Mouse (Mus musculus): Measurements from ENCODE around the gene Ttc28. TPM values are rescaled to one million over a fixed set of nuclear protein-coding genes. Genes with fewer than 3 reads are reported as not detected.
"Not testable (repeated sequence)": the region's sequence is repeated elsewhere in the genome, so short reads cannot be mapped to it uniquely, and the experiment has no call there.

Gene Ttc28
- polyA plus RNA-seq, 1 experiment from 2014 or later, result 24.7 TPM

GRCm38 (mm10) chr5:111244061-111244460 lies 364.5 kb downstream of the Ttc28 start:
- no peak for ATAC-seq (ENCODE audit: low FRiP score, low read depth)
- Histone ChIP-seq H3K27ac (replicated peaks) (no peak overlapping the region), H3K36me3 (peaks cover 13% of the 10 kb centered on the region), H3K4me3 (no peak overlapping the region), H3K4me1 (peaks cover 24% of the 10 kb centered on the region), H3K9me3 (no peaks in the 10 kb centered on the region), H3K9ac (replicated peaks) (no peak overlapping the region), H3K4me2 (replicated peaks) (no peak overlapping the region), H3K27me3 (no peaks in the 10 kb centered on the region; the same call in none of the 2 replicates)
- WGBS, result 54% methylated on average over 9 of the region's 9 CpGs

DNA sequence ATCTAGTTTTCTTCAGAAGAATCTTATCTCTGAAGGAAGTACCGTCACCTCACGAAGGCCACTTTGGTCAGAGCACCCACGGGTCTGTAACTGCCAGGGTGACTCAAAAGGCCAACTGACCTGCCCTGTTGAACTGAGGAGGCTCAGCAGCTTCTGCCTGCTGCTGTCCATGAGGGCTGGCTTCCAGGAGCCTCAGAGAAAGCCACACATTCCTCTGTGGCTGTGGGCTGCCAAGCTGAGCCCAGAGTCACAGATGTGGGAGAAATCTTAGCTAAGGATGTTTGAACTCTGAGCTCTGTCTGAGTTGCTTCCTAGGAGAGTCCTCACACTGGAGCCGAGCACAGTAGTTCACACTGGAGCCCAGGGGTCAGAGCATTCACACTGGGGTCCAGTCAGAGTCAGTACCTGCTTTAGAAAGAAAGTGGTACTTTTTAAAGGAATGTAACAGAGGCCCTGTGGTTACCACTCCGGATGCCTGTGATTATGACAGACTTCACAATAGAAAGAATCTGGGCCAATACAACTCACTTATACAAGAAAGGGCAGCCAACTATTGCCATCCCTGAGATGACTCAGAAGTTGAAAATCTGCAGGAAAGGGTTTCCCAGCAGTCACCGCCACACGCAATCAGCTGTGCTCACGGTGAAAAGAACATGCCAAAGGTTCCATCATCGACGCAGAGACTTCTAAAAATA lies 368.1 kb downstream of the Ttc28 start:
- no peaks in the 10 kb centered on the region for H3K36me3 ChIP-seq
- no peaks in the 10 kb centered on the region for H3K9me3 ChIP-seq
- H3K9ac ChIP-seq (replicated peaks), result no peak overlapping the region
- no peak for ATAC-seq (ENCODE audit: low FRiP score, low read depth)
- H3K4me3 ChIP-seq, result no peak overlapping the region
- H3K27me3 ChIP-seq, result no peaks in the 10 kb centered on the region; the same call in 1 of the 2 replicates
- H3K4me2 ChIP-seq (replicated peaks), result no peak overlapping the region
- H3K4me1 ChIP-seq, result peaks cover 22% of the 10 kb centered on the region
- WGBS, result 89% methylated on average over 10 of the region's 10 CpGs
- no peak overlapping the region for H3K27ac ChIP-seq (replicated peaks)

DNA sequence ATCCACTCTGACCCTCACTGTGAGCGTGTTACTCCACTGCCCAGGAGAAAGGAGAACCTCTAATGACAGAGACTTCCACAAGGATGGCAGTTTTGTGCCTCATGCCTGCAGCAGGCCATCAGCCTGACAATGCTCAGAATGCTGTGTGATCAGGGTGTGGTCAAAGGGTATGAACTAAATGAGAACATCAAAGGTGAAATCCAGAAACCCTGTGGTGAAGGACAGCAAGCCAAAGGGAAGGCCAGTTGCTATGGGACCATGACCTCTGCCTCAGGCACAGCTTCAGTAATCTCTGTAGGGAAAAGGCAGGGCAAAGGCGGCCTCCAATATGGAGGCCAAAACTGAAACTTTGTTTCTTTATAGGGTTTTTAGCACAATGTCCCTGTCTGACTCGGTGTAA lies 372.5 kb downstream of the Ttc28 start:
- WGBS, result 74% methylated on average over 3 of the region's 3 CpGs
- peaks cover 29% of the 10 kb centered on the region for H3K4me1 ChIP-seq

GRCm38 (mm10) chr5:111254362-111254761 lies 374.8 kb downstream of the Ttc28 start:
- H3K9me3 ChIP-seq, result no peaks in the 10 kb centered on the region
- H3K9ac ChIP-seq (replicated peaks), result no peak overlapping the region
- 80% methylated on average over 9 of the region's 9 CpGs for WGBS
- peaks cover 40% of the 10 kb centered on the region for H3K4me1 ChIP-seq
- H3K4me3 ChIP-seq, result no peak overlapping the region
- ATAC-seq (ENCODE audit: low FRiP score, low read depth), result no peak
- H3K4me2 ChIP-seq (replicated peaks), result no peak overlapping the region
- H3K27ac ChIP-seq (replicated peaks), result peak overlapping the region; percentile 91; the same call in 1 of the 2 replicates
- no peaks in the 10 kb centered on the region for H3K36me3 ChIP-seq
- H3K27me3 ChIP-seq, result peaks cover 9% of the 10 kb centered on the region; the same call in 1 of the 2 replicates

More for the DNA sequence above, 372.5 kb downstream of the Ttc28 start:
- Histone ChIP-seq H3K27me3 (no peaks in the 10 kb centered on the region), H3K36me3 (no peaks in the 10 kb centered on the region), H3K4me3 (no peak overlapping the region), H3K9ac (replicated peaks) (no peak overlapping the region), H3K9me3 (no peaks in the 10 kb centered on the region), H3K4me2 (replicated peaks) (no peak overlapping the region), H3K27ac (replicated peaks) (no peak overlapping the region)
- no peak for ATAC-seq (ENCODE audit: low FRiP score, low read depth)

- Histone ChIP-seq H3K27me3 (peaks cover 9% of the 10 kb centered on the region; the same call in 1 of the 2 replicates), H3K27ac (replicated peaks) (peak overlapping the region; percentile 91), H3K36me3 (no peaks in the 10 kb centered on the region), H3K4me2 (replicated peaks) (no peak overlapping the region), H3K9me3 (no peaks in the 10 kb centered on the region), H3K4me1 (peaks cover 40% of the 10 kb centered on the region), H3K4me3 (no peak overlapping the region), H3K9ac (replicated peaks) (no peak overlapping the region)
- WGBS, result 86% methylated on average over 11 of the region's 11 CpGs
- no peak for ATAC-seq (ENCODE audit: low FRiP score, low read depth)
Measured at GRCm38 (mm10) chr5:111254781-111255180, 375.2 kb downstream of the Ttc28 start.

DNA sequence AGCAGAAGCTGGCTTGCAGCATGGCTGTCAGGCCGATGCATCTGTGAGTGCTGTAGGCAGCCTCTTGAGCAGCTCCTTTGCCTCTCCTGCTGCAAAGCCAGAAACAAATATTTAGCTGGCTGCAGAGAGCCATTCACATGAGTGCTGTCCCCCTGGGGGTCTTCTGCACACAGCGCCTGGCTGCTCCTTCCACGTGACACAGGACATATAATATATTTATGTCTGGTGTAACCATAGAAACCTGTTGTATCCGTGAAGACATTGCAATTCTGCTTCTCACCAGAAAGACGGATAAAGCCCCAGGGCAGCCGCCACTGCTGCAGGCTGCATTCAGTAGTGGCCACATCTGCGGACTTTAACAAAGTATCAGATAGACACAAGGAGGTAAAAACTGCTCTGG lies 376.6 kb downstream of the Ttc28 start:
- WGBS, result 6% methylated on average over 7 of the region's 7 CpGs
- peak; percentile 71 for ATAC-seq (ENCODE audit: low FRiP score, low read depth)
- Histone ChIP-seq H3K27ac (replicated peaks) (peak overlapping the region; percentile 91), H3K4me3 (no peak overlapping the region), H3K36me3 (no peaks in the 10 kb centered on the region), H3K9ac (replicated peaks) (peak overlapping the region; percentile 37), H3K4me2 (replicated peaks) (peak overlapping the region; percentile 40), H3K27me3 (peaks cover 9% of the 10 kb centered on the region; the same call in 1 of the 2 replicates), H3K9me3 (no peaks in the 10 kb centered on the region), H3K4me1 (peaks cover 40% of the 10 kb centered on the region)

GRCm38 (mm10) chr5:111257127-111257526 lies 377.5 kb downstream of the Ttc28 start:
- peaks cover 46% of the 10 kb centered on the region for H3K4me1 ChIP-seq
- H3K27me3 ChIP-seq, result peaks cover 9% of the 10 kb centered on the region; the same call in 1 of the 2 replicates
- peak overlapping the region; percentile 28; the same call in 1 of the 2 replicates for H3K9ac ChIP-seq (replicated peaks)
- peak overlapping the region; percentile 91 for H3K27ac ChIP-seq (replicated peaks)
- H3K36me3 ChIP-seq, result no peaks in the 10 kb centered on the region
- no peak overlapping the region for H3K4me3 ChIP-seq
- 0% methylated on average over 2 of the region's 2 CpGs for WGBS
- H3K4me2 ChIP-seq (replicated peaks), result no peak overlapping the region
- H3K9me3 ChIP-seq, result no peaks in the 10 kb centered on the region
- ATAC-seq (ENCODE audit: low FRiP score, low read depth), result peak; percentile 25; the same call in 1 of the 2 replicates

- H3K27me3 ChIP-seq; H3K36me3 ChIP-seq; H3K9me3 ChIP-seq; H3K27ac ChIP-seq (replicated peaks); ATAC-seq (ENCODE audit: low FRiP score, low read depth); H3K4me3 ChIP-seq; H3K9ac ChIP-seq (replicated peaks); H3K4me2 ChIP-seq (replicated peaks): not testable (repeated sequence)
- WGBS, result 80% methylated on average over 1 of the region's 1 CpGs
- H3K4me1 ChIP-seq, result peaks cover 47% of the 10 kb centered on the region
Measured at GRCm38 (mm10) chr5:111261162-111261561, 381.6 kb downstream of the Ttc28 start.

DNA sequence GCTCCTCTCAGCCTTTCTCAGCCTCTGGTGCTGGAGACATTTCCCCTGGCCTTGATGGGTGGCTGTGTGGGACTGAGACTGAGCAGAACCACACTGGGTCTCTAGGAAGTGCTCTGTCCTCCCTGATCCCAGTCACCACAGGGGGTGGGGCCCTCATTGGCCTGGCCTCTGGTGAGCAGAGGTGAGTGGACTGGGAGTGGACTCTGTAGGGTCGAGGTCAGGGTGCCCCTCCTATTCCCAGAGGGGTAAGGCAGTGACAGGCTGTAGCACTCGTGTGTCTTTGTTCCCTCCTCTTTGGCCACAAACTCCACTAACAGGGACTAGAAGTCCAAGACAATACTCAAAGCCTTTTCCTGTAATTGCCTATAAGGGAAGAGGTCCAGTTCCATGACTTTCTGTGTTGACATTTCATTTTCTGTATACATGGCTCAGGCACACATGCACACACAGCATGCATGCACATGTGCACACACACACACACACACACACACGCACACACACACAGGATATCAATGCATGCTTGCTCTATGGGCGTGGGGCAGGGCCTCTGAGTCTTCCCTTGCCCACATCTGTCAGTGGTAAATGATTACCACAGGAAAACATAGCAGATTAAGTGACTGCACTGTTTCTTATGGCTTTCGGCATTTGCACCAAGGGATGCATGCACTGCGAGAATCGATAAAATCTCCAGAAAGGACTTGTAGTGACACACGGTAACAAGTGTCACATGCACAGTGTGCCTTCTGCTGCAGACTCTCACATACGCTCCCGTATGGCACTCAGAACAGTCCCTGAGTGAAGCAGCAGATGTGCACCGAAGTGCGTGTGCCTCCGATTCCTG lies 382.4 kb downstream of the Ttc28 start:
- WGBS, result 77% methylated on average over 13 of the region's 13 CpGs
- peak overlapping the region; percentile 76 for H3K27ac ChIP-seq (replicated peaks)
- no peak overlapping the region for H3K9ac ChIP-seq (replicated peaks)
- H3K4me3 ChIP-seq, result no peak overlapping the region
- no peak overlapping the region for H3K4me2 ChIP-seq (replicated peaks)
- H3K36me3 ChIP-seq, result peaks cover 13% of the 10 kb centered on the region
- ATAC-seq (ENCODE audit: low FRiP score, low read depth), result no peak
- peaks cover 9% of the 10 kb centered on the region; the same call in 1 of the 2 replicates for H3K27me3 ChIP-seq
- peaks cover 39% of the 10 kb centered on the region for H3K4me1 ChIP-seq
- peaks cover 7% of the 10 kb centered on the region for H3K9me3 ChIP-seq

- H3K4me2 ChIP-seq (replicated peaks), result no peak overlapping the region
- peak overlapping the region; percentile 76 for H3K27ac ChIP-seq (replicated peaks)
- peaks cover 7% of the 10 kb centered on the region for H3K9me3 ChIP-seq
- peaks cover 20% of the 10 kb centered on the region for H3K36me3 ChIP-seq
- H3K9ac ChIP-seq (replicated peaks), result peak overlapping the region; percentile 4; the same call in 1 of the 2 replicates
- peaks cover 9% of the 10 kb centered on the region; the same call in 1 of the 2 replicates for H3K27me3 ChIP-seq
- WGBS, result 26% methylated on average over 11 of the region's 11 CpGs
- H3K4me1 ChIP-seq, result peaks cover 32% of the 10 kb centered on the region
- no peak overlapping the region for H3K4me3 ChIP-seq
- no peak for ATAC-seq (ENCODE audit: low FRiP score, low read depth)
Measured at GRCm38 (mm10) chr5:111262574-111263239, 383.1 kb downstream of the Ttc28 start.

DNA sequence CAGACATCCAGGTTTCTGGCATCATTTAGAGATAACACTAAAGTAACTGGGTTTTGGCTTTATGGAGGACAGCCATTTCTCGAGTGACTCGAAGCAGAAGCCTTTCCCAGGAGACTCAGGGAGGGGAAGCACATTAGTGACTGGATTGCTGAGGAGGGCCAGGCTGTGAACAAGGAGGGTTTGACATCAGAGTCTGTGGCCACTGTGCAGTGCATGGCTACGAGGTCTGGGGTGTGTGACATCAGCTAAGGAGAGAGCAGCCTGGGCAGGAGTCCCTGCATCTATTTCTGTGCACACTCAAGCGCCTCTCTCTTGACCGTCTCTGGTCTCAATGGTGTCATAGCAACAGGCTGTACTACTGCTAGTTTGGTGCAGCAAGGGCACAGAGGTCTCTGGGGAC lies 383.8 kb downstream of the Ttc28 start:
- Histone ChIP-seq H3K4me3 (no peak overlapping the region), H3K9ac (replicated peaks) (no peak overlapping the region; the same call in 1 of the 2 replicates), H3K27ac (replicated peaks) (peak overlapping the region; percentile 76), H3K4me1 (peaks cover 27% of the 10 kb centered on the region), H3K36me3 (peaks cover 24% of the 10 kb centered on the region), H3K9me3 (peaks cover 7% of the 10 kb centered on the region), H3K27me3 (peaks cover 2% of the 10 kb centered on the region; the same call in 1 of the 2 replicates), H3K4me2 (replicated peaks) (no peak overlapping the region)
- no peak for ATAC-seq (ENCODE audit: low FRiP score, low read depth)
- WGBS, result 28% methylated on average over 5 of the region's 5 CpGs
